Mouse (Mus musculus): ENCODE measurements around the gene Tpp2.

DNA sequence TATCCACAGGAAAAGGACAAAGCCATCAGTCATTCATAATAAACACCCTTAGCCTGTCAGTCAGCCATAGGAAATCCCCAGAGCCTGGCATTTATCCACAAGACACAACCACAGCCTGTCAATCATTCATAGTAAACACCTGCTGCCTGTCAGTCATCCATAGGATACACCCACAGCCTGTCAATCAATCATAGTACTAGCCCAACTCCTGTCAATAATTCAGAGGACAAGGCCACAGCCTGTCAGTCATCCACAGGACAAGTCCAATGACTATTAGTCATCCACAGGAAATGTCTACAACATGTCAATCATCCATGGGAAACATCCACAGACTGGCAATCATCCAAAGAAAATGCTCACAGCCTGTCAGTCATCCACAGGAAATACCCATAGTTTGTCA is 37.7 kb upstream of the Tpp2 start:
- TF ChIP-seq GATA1 (IDR thresholded peaks at IDR 0.05; ENCODE audit: borderline replicate concordance, low read length) (no peak), FLI1 (IDR thresholded peaks at IDR 0.05; ENCODE audit: low read length) (no peak)

Measured in megakaryocyte, embryonic 14.5 days (primary cell).